Mouse (Mus musculus) small intestine, adult 2 months (tissue): ENCODE measurements around the gene Rap2a. TPM values are rescaled to one million over a fixed set of nuclear protein-coding genes. Genes with fewer than 3 reads are reported as not detected.

Source experiments
- H3K27ac ChIP-seq: fragments of 200-500 bp; 2 replicates; pipeline ENCODE4 v1.5.1; 2012; ENCODE audit warnings: low read depth, low read length, control low read depth, inconsistent platforms; ENCODE audit not compliant: insufficient read depth
- H3K27me3 ChIP-seq: fragments of 200-500 bp; 2 replicates; pipeline ENCODE4 v1.6.1; 2012; ENCODE audit warnings: mild to moderate bottlenecking, moderate library complexity, low read length, inconsistent platforms; ENCODE audit not compliant: control insufficient read depth, insufficient read depth
- H3K36me3 ChIP-seq: fragments of 200-500 bp; 2 replicates; pipeline ENCODE4 v1.6.1; 2012; ENCODE audit warnings: mild to moderate bottlenecking, low read length, control low read depth, inconsistent platforms; ENCODE audit not compliant: control insufficient read depth, insufficient read depth
- H3K4me1 ChIP-seq: fragments of 200-500 bp; 2 replicates; pipeline ENCODE4 v1.6.1; 2012; ENCODE audit warnings: low read length, inconsistent platforms, mixed read lengths; ENCODE audit not compliant: control insufficient read depth, insufficient read depth, insufficient read length
- H3K4me3 ChIP-seq: fragments of 200-500 bp; 2 replicates; pipeline ENCODE4 v1.5.1; 2012; ENCODE audit warnings: low read depth, mild to moderate bottlenecking, control low read depth, inconsistent platforms, low read length, moderate library complexity
- CTCF ChIP-seq: fragments of 200-500 bp; IDR thresholded peaks from 2 replicates; pipeline ENCODE4 v1.5.1; 2012; ENCODE audit warnings: low read depth, mild to moderate bottlenecking, control low read depth, inconsistent platforms, low read length, moderate library complexity, mixed read lengths; ENCODE audit not compliant: insufficient replicate concordance, insufficient read length; ENCODE audit errors: extremely low read depth
- POLR2A ChIP-seq: fragments of 200-500 bp; IDR thresholded peaks from 2 replicates; pipeline ENCODE4 v1.6.1; 2012; ENCODE audit warnings: low read depth, mild to moderate bottlenecking, control low read depth, inconsistent platforms, low read length, moderate library complexity
- WGBS: fragments of 180-500 bp; shearing (Covaris S2); methylation state at CpG from one replicate; pipeline ENCODE4 v1.1.7; 2018; 5-methylcytosine and 5-hydroxymethylcytosine counted together
- polyA plus RNA-seq: library from polyadenylated mRNA; depleted of rRNA; stranded (reverse); fragments of >200 nt; gene quantifications from 2 replicates; pipeline ENCODE4 v1.2.3, GENCODE M21; 2012; rRNA removed

Gene Rap2a
- polyA plus RNA-seq, 1 experiment = 13.3 TPM

GRCm38 (mm10) chr14:120539128-120539527 lies 60.9 kb downstream of the Rap2a start:
- H3K4me1 ChIP-seq = no peaks in the 10 kb centered on the region
- H3K27ac ChIP-seq = no peak overlapping the region
- H3K27me3 ChIP-seq = no peaks in the 10 kb centered on the region
- H3K4me3 ChIP-seq = no peak overlapping the region
- TF ChIP-seq CTCF (no peak), POLR2A (no peak)
- H3K36me3 ChIP-seq = no peaks in the 10 kb centered on the region
- WGBS = 76% methylated on average over 2 of the region's 2 CpGs

DNA sequence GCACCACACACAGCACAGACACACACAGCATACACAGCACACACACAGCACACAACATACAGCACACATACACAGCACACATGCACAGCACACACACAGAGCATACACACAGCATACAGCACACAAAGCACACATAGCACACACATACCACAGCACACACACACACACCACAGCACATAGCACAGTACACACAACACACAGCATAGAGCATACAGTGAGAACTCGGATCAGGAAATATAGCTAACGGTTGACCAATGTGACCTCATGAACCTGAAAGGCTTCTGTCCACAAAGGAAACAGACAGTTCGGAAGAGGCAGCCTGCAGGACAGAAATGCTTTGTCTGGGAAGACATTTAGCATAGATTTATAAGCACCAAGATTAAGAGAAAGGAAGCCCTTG lies 61.4 kb downstream of the Rap2a start:
- Histone ChIP-seq H3K27me3 (no peaks in the 10 kb centered on the region), H3K27ac (no peak overlapping the region), H3K36me3 (no peaks in the 10 kb centered on the region), H3K4me3 (no peak overlapping the region), H3K4me1 (no peaks in the 10 kb centered on the region)
- 60% methylated on average over 3 of the region's 3 CpGs for WGBS
- TF ChIP-seq CTCF (no peak), POLR2A (no peak)

DNA sequence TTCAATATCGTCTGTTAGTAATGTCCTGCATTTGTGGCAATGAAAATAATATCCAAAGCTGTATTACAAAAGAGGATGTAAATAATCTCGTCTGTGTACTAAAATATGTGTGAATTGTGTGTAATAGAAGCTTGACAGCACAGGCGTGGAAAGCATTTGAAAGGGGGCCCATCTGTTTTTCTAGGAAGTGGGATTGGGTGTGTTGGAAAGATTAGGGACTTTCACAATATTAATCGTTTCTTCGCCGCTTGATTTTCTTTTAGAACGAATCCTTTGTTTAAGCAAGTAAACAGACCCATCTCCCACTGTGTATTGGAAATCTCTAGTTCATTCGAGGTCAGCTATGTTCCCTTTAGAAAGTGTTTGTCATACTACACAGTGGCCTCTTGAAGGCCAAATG lies 64.2 kb downstream of the Rap2a start:
- WGBS = 55% methylated on average over 8 of the region's 8 CpGs
- Histone ChIP-seq H3K27me3 (no peaks in the 10 kb centered on the region), H3K4me1 (no peaks in the 10 kb centered on the region), H3K4me3 (no peak overlapping the region), H3K36me3 (no peaks in the 10 kb centered on the region), H3K27ac (no peak overlapping the region)
- TF ChIP-seq POLR2A = no peak
- TF ChIP-seq CTCF = no peak

DNA sequence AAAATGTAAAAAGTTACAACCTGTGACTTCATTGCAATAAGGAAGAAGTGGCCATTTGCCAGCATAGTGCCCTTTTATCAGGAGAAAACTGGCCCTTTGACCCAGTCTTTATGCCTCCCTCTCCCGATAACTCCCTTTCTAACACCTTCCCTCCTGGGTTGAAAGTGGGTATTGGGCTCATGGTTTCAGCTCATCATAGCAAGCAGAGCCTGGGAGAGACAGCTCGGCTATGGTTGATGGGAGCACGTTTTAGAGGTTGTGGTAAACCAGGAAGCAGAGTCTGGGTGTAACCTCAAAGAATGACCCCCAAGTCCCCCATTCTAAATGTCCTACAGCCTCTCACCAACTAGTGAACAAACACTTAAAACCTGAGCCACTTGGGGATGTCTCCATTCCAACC lies 64.7 kb downstream of the Rap2a start:
- no peak overlapping the region for H3K27ac ChIP-seq
- TF ChIP-seq CTCF (no peak), POLR2A (no peak)
- H3K4me1 ChIP-seq = no peaks in the 10 kb centered on the region
- no peak overlapping the region for H3K4me3 ChIP-seq
- H3K27me3 ChIP-seq = no peaks in the 10 kb centered on the region
- no peaks in the 10 kb centered on the region for H3K36me3 ChIP-seq
- WGBS = 53% methylated on average over 3 of the region's 3 CpGs

DNA sequence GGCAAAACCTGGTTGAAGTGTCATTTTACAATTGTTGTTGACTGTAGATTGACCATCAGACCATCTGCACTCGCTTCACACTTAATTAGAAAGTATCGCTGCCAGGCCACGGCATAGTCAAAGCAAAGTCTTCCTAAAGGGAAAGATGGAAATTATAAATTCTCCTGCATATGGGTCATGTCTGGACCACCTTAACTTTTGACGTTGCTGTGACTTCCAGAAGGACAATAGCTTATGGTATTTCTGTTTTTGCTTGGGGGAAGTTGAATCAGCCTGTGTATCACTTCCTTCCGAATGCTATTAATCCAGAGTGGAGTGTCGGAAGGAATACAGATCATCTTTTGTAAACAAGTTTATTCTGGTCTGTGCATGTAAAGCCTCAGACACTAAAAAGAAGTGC lies 65.6 kb downstream of the Rap2a start:
- Histone ChIP-seq H3K27ac (no peak overlapping the region), H3K27me3 (no peaks in the 10 kb centered on the region), H3K4me3 (no peak overlapping the region), H3K4me1 (no peaks in the 10 kb centered on the region), H3K36me3 (no peaks in the 10 kb centered on the region)
- TF ChIP-seq POLR2A (no peak), CTCF (no peak)
- WGBS = 83% methylated on average over 6 of the region's 6 CpGs

DNA sequence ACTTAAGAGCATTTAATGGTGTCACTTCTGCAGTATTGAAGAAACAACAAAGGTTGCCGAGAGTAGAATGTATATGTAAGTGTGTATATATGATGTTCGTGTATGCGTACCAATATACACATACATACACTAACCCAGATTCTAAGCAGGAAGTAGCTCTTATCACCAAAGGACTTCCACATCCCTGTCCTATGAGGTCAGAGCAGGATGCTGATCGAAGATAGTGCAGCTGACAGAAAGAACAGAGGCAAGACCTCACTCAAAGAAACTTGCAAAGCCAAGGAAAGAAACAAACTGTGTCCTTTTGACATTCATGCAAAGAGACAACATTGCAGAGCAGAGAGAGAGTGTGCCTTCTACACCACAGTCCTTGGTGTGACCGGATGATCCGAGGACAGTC lies 66.3 kb downstream of the Rap2a start:
- Histone ChIP-seq H3K27me3 (no peaks in the 10 kb centered on the region), H3K27ac (no peak overlapping the region), H3K4me1 (no peaks in the 10 kb centered on the region), H3K36me3 (no peaks in the 10 kb centered on the region), H3K4me3 (no peak overlapping the region)
- 79% methylated on average over 6 of the region's 6 CpGs for WGBS
- TF ChIP-seq POLR2A (no peak), CTCF (no peak)

DNA sequence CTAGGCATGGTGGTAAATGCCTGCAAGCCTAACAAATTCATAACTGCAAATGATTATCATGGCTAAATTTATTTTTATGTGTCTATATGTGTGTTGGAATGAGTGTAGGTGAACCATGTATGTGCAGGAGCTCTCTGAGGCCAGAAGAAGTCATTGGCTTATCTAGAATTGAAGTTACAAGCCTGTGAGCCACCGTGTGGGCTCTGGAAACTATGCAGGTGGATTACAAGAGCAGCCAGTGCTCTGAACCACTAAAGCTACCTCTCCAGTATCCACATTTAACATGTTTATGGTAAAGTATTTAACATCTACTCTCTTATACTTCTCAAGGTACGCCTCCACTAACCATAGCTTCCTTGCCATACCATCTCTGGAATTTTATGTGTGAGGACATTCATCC lies 66.7 kb downstream of the Rap2a start:
- no peak overlapping the region for H3K27ac ChIP-seq
- H3K4me1 ChIP-seq = no peaks in the 10 kb centered on the region
- H3K36me3 ChIP-seq = no peaks in the 10 kb centered on the region
- H3K27me3 ChIP-seq = no peaks in the 10 kb centered on the region
- TF ChIP-seq POLR2A = no peak
- TF ChIP-seq CTCF = no peak
- no peak overlapping the region for H3K4me3 ChIP-seq
- 66% methylated on average over 2 of the region's 2 CpGs for WGBS

Other genes with a start within 250 kb of the Rap2a start
- 29.8 and 41.7 TPM in 2 replicates for gene Mbnl2, start 202.8 kb upstream of the Rap2a start, polyA plus RNA-seq